Mouse (Mus musculus) megakaryocyte, embryonic 14.5 days (primary cell): ENCODE data around the gene Scgb2b2. TPM values are rescaled to one million over a fixed set of nuclear protein-coding genes. Genes with fewer than 3 reads are reported as not detected.

Experiments used
- H3K27me3 ChIP-seq: replicated peaks from 2 replicates; pipeline ENCODE3; 2012; ENCODE audit warnings: inconsistent platforms
- H3K36me3 ChIP-seq: replicated peaks from 2 replicates; pipeline ENCODE3; 2012; ENCODE audit warnings: low read length, inconsistent platforms, mixed read lengths
- H3K4me1 ChIP-seq: 2 replicates; pipeline ENCODE4 v1.6.1; 2012; ENCODE audit warnings: inconsistent platforms
- H3K4me3 ChIP-seq: replicated peaks from 2 replicates; pipeline ENCODE3; 2012; ENCODE audit warnings: moderate library complexity, mild to moderate bottlenecking, inconsistent platforms
- H3K9me3 ChIP-seq: 2 replicates; pipeline ENCODE4 v1.6.1; 2012; ENCODE audit warnings: inconsistent platforms
- FLI1 ChIP-seq: IDR thresholded peaks from 2 replicates; pipeline ENCODE4 v1.6.1; 2012; ENCODE audit warnings: low read length, inconsistent platforms, mixed read lengths
- GATA1 ChIP-seq: IDR thresholded peaks from 3 replicates; pipeline ENCODE4 v1.6.1; 2012; ENCODE audit warnings: mixed read lengths, low read length, inconsistent platforms, borderline replicate concordance
- polyA plus RNA-seq: library from polyadenylated mRNA; stranded (reverse); fragments of >175 nt; gene quantifications from 2 replicates; pipeline ENCODE4 v1.2.3, GENCODE M21; 2012; ENCODE audit warnings: low replicate concordance; ENCODE audit not compliant: insufficient read depth

The Scgb2b2 gene
- polyA plus RNA-seq, result not detected in 2 replicates

DNA sequence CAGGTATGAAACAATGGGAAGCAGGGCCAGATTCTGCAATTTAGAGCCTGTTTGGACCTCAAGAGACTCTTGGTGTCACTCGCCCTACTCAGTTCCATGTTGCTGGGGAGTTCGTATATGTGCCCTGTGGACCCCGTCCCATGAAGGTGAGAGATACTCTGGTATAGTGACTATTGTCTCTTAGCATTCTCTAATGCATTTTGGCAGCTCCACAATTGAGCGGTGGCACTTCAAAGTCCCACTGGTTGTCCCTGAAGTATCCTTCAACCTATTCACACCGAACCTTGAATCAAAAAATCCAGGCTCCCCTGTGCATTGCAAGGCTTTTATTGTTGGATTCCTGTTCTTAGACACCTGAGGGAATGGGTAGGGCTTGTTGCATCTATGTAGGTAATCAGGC, at the start of gene Scgb2b2:
Scgb2b2 (plus strand) TSS at position 301 of the 400 bp plus-strand sequence.
- H3K27me3 ChIP-seq, result no peaks in the 10 kb centered on the region
- TF ChIP-seq GATA1, result no peak
- no peak for TF ChIP-seq FLI1

DNA sequence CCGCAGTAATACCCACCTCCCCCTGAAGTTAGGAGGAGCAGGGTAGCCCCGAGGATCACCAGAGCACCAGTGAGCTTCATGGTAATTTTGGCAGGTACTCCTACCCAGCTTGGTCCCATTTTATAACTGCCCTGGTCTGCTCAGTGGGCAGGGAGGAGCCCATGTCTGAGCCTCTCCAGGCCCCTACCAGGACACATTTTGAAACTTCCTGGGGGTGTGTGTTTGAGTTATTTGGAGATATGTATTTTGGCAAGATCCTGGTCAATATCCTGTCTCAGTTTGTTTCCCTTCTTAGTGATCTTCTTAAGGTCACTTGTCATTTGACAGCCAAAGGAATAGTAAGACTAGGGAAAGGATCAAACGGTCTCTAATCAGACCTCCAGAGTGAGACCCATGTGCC, 1.4 kb downstream of the Scgb2b2 start, which contains the start of gene Scgb1b2:
Scgb1b2 (minus strand) TSS at position 101 of the 400 bp plus-strand sequence.
- TF ChIP-seq FLI1, result no peak
- TF ChIP-seq GATA1, result no peak
- Histone ChIP-seq H3K36me3 (no peaks in the 10 kb centered on the region), H3K27me3 (no peaks in the 10 kb centered on the region), H3K4me3 (no peak within 1 kb of the TSS), H3K4me1 (no peaks in the 10 kb centered on the region), H3K9me3 (0 out of 2 replicates have a peak, but pooled peaks cover 4% of the 10 kb centered on the region)

More for the DNA sequence above, at the start of gene Scgb2b2:
- Histone ChIP-seq H3K4me1 (no peaks in the 10 kb centered on the region), H3K4me3 (no peak within 1 kb of the TSS), H3K36me3 (no peaks in the 10 kb centered on the region), H3K9me3 (0 out of 2 replicates have a peak, but pooled peaks cover 4% of the 10 kb centered on the region)

Other genes with a start within 250 kb of the Scgb2b2 start
- 2,043 and 2,688 TPM in 2 replicates for gene Fxyd5, start 248.0 kb upstream of the Scgb2b2 start, polyA plus RNA-seq
- 1.0 TPM in 1 of 2 replicates, not detected in the other for gene Fxyd7, start 239.0 kb upstream of the Scgb2b2 start, polyA plus RNA-seq
- not detected in 2 replicates for gene Fxyd1, start 233.3 kb upstream of the Scgb2b2 start, polyA plus RNA-seq
- gene Lgi4, start 231.2 kb upstream of the Scgb2b2 start, polyA plus RNA-seq, result 0.23 and 0.67 TPM in 2 replicates
- gene Fxyd3, start 213.8 kb upstream of the Scgb2b2 start, polyA plus RNA-seq, result not detected in 2 replicates
- gene Hpn, start 175.2 kb upstream of the Scgb2b2 start, polyA plus RNA-seq, result 1.8 TPM in 1 of 2 replicates, not detected in the other
- gene Scn1b, start 163.5 kb upstream of the Scgb2b2 start, polyA plus RNA-seq, result 8.8 and 28.4 TPM in 2 replicates
- gene Gramd1a, start 134.6 kb upstream of the Scgb2b2 start, polyA plus RNA-seq, result 122 and 287 TPM in 2 replicates
- gene Scgb1b2, start 1.3 kb downstream of the Scgb2b2 start, polyA plus RNA-seq, result not detected in 2 replicates
- gene Scgb2b3, start 71.6 kb downstream of the Scgb2b2 start, polyA plus RNA-seq, result not detected in 2 replicates
- gene Scgb1b3, start 85.1 kb downstream of the Scgb2b2 start, polyA plus RNA-seq, result not detected in 2 replicates